Mouse (Mus musculus): ENCODE results near the gene Chrnb1.

The Chrnb1 gene

DNA sequence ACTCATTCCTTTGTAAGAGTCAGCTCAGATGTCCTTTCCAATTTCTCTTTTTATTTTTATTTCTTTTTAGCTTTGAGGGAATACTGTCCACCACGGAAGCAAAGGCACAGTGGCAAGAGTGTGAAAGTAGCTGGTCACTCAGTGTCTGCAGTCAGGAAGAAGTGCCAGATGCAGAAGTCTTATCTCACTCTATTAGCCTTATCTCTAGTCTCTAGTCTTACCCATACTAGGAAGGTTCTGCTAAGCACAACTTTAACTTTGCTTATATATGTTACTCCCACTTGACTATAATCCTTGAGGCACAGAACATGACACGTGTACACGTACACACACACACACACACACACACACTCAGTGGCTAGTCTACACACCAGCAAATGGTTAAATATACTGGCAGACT, 44.1 kb downstream of the Chrnb1 start:
- in situ Hi-C loops (cut with MboI; ENCODE audit: low sequenced_read_pairs), result no loop called here
